Mouse (Mus musculus): ENCODE data around the gene Gm26938.

Gm26938 gene

GRCm38 (mm10) chr5:139826357-139827055 lies at the start of gene Gm26938, which contains the start of gene Psmg3:
TSS of gene Gm26938 (minus strand) at chr5:139826407.
TSS of gene Psmg3 (minus strand) at chr5:139826885.
- peak; percentile 94 to 95 for DNase-seq

- no peak for DNase-seq
These were observed 45.3 kb upstream of the Gm26938 start for GRCm38 (mm10) chr5:139871526-139871925.

GRCm38 (mm10) chr5:139870886-139871285 lies 44.7 kb upstream of the Gm26938 start:
- peak; percentile 12 to 13 for DNase-seq

GRCm38 (mm10) chr5:139862759-139863158 lies 36.6 kb upstream of the Gm26938 start:
- DNase-seq = no peak

- DNase-seq = no peak
These were observed 34.3 kb upstream of the Gm26938 start for GRCm38 (mm10) chr5:139860328-139861104.

GRCm38 (mm10) chr5:139849626-139850320 lies 23.6 kb upstream of the Gm26938 start:
- no peak for DNase-seq

- DNase-seq = no peak
These were observed 12.9 kb upstream of the Gm26938 start for GRCm38 (mm10) chr5:139839142-139839541.

- peak; percentile 82 to 84 for DNase-seq
These were observed 12.3 kb upstream of the Gm26938 start for GRCm38 (mm10) chr5:139838476-139838892.

GRCm38 (mm10) chr5:139835706-139836105 lies 9.5 kb upstream of the Gm26938 start:
- DNase-seq = no peak

- DNase-seq = no peak
These were observed 5.9 kb upstream of the Gm26938 start for GRCm38 (mm10) chr5:139832125-139832524.

GRCm38 (mm10) chr5:139830734-139831133 lies 4.5 kb upstream of the Gm26938 start:
- DNase-seq = peak; percentile 80 to 81

- no peak for DNase-seq
These were observed 3.2 kb upstream of the Gm26938 start for GRCm38 (mm10) chr5:139829384-139829783.

GRCm38 (mm10) chr5:139827593-139827992 lies 1.4 kb upstream of the Gm26938 start:
- DNase-seq = peak; percentile 59 to 62

GRCm38 (mm10) chr5:139825947-139826346 lies 260 bp downstream of the Gm26938 start:
- no peak for DNase-seq

- no peak for DNase-seq
These were observed 1.7 kb downstream of the Gm26938 start for GRCm38 (mm10) chr5:139824531-139824930.

GRCm38 (mm10) chr5:139821466-139822459 lies 4.4 kb downstream of the Gm26938 start:
- no peak for DNase-seq

GRCm38 (mm10) chr5:139819538-139820181 lies 6.5 kb downstream of the Gm26938 start, which contains the start of gene Tmem184a:
TSS of gene Tmem184a (minus strand) at chr5:139819917.
- DNase-seq = no peak

- peak; percentile 64 to 68 for DNase-seq
These were observed 7.4 kb downstream of the Gm26938 start for GRCm38 (mm10) chr5:139818801-139819200.

GRCm38 (mm10) chr5:139818056-139818455 lies 8.2 kb downstream of the Gm26938 start:
- no peak for DNase-seq

- DNase-seq = peak; percentile 56 to 59
These were observed 8.9 kb downstream of the Gm26938 start for GRCm38 (mm10) chr5:139817292-139817691.

- no peak for DNase-seq
These were observed 9.8 kb downstream of the Gm26938 start for GRCm38 (mm10) chr5:139816445-139816844.
